Mouse (Mus musculus): ENCODE measurements around the gene Rffl. TPM values are rescaled to one million over a fixed set of nuclear protein-coding genes. Genes with fewer than 3 reads are reported as not detected.

Rffl gene
- 12.6 and 19.4 TPM in 2 replicates for polyA plus RNA-seq (2012; rRNA removed; ENCODE audit: low replicate concordance)

GRCm38 (mm10) chr11:82871031-82871446 lies at the start of gene Rffl:
Rffl (minus strand) TSS chr11:82871210.

DNA sequence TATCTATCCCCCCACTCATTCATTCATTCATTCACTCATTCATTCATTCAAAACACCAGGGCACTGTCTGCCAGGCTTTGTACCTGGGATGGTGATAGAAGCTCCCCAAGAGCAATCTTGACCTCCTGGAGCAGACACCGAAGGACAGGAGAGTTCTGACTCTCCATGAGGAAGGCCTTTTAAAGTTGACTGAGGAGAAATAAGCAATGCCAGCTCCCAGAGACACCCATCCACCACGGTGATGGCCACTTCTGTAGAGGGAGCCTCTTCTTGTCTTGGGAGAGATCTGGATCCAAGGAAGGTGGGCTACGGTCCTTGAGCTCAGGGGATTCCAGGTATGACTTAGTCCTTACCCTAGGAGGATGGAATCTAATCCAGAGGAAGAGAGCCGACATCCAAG lies 39.2 kb upstream of the Rffl start, which contains the start of gene Unc45b:
Unc45b (plus strand) TSS at position 301 of the 400 bp plus-strand sequence.

GRCm38 (mm10) chr11:82907651-82908607 lies 36.9 kb upstream of the Rffl start, which contains the start of gene Nle1:
Nle1 (minus strand) TSS chr11:82908411.

DNA sequence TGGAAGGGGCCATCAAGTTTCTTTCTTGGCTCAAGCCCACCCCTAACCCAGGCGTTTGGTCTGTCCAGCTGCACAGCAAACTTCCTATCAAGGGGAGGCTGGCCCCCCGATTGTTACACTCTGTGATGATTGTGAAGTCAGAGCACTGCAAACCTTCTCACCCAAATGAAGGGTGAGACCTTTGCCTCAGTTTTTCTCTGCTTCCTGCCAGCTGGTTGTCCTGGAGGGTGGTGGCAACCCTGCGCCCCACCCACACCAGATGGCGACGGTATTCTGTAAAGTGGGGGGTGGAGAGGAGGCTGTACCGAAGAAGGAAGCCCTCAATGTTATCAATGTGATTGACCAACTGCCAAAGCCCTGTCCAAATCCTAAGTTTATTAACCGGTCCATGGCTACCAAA lies 20.9 kb upstream of the Rffl start, which contains the start of gene Fndc8:
Fndc8 (plus strand) TSS at position 189 of the 400 bp plus-strand sequence.

DNA sequence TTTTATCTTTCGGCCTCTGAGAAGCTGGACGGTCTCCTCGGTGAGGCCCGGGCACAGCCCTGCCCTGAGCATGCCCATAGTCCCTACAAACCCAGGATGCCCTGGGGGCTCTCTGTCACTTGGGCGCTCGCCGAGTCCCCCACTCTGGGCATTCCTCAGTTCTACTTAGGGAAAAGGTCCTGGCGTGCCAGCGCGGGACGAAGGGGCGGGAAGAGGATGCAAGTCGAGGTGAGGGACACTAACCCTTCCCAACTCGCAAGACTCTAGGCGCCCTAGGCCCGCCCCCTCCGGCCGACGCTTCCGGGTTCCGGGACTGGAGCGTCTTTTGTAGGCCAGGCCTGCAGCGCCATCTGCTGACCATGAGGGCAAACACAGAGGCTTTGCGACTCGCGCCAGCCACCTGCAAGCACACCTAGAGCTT lies 19.3 kb upstream of the Rffl start, which contains the start of gene Rad51d:
Rad51d (minus strand) TSS at position 273 of the 421 bp plus-strand sequence.

GRCm38 (mm10) chr11:82780983-82781903 lies 89.8 kb downstream of the Rffl start, which contains the start of gene Lig3:
Lig3 (plus strand) TSS chr11:82781108.

DNA sequence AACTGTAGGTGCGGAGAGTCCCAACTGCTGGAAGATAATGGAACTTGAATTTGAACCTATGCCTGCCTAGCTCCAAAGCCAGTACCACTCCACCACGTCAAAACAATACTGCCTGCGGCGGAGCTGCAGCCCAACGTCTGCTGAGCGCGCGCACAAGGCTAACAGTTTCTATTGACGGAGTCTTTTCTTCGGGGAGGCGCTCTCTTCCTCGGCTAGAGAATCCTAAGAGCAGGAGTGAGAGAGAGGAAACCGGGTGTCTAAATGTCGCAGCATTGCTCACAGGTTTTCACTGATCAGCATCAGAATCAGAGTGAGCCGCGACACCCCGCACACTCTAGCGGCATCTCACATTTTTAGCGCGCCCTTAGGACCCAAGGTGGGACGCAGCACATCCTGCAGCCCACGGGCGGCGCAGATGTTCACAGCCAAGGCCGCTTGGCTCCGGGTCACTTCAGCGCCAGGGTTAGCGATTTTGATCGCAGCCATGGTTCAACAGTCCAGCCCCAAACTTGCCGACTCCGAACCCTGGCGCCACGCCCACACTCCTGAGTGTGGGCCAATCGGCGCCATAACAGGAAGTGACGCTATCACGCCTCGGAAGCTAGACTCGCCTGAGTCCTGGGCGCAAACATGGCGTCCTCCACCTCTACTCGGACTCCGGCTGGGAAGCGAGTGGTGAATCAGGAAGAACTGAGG lies 107.1 kb downstream of the Rffl start, which contains the start of the genes Cct6b and Zfp830:
Cct6b (minus strand) TSS at position 580 of the 696 bp plus-strand sequence.
Zfp830 (plus strand) TSS at position 604 of the 696 bp plus-strand sequence.

Other genes starting within 250 kb of the Rffl start
- gene Cct6b, start 106.9 kb downstream of the Rffl start, polyA plus RNA-seq (2012; rRNA removed; ENCODE audit: low replicate concordance), result 0.16 and 0.33 TPM in 2 replicates
- 3.3 and 4.4 TPM in 2 replicates for gene Zfp830, start 106.9 kb downstream of the Rffl start, polyA plus RNA-seq (2012; rRNA removed; ENCODE audit: low replicate concordance)
- 12.5 and 18.0 TPM in 2 replicates for gene Lig3, start 90.1 kb downstream of the Rffl start, polyA plus RNA-seq (2012; rRNA removed; ENCODE audit: low replicate concordance)
- gene Rad51d, start 19.4 kb upstream of the Rffl start, polyA plus RNA-seq (2012; rRNA removed; ENCODE audit: low replicate concordance), result 19.5 and 19.6 TPM in 2 replicates
- 2.0 and 2.5 TPM in 2 replicates for gene Fndc8, start 20.9 kb upstream of the Rffl start, polyA plus RNA-seq (2012; rRNA removed; ENCODE audit: low replicate concordance)
- 39.4 and 50.3 TPM in 2 replicates for gene Nle1, start 37.2 kb upstream of the Rffl start, polyA plus RNA-seq (2012; rRNA removed; ENCODE audit: low replicate concordance)
- gene Unc45b, start 39.3 kb upstream of the Rffl start, polyA plus RNA-seq (2012; rRNA removed; ENCODE audit: low replicate concordance), result 6.5 and 28.9 TPM in 2 replicates
- gene Slfn5, start 80.1 kb upstream of the Rffl start, polyA plus RNA-seq (2012; rRNA removed; ENCODE audit: low replicate concordance), result 12.2 and 27.0 TPM in 2 replicates
- gene Slfn9, start 120.6 kb upstream of the Rffl start, polyA plus RNA-seq (2012; rRNA removed; ENCODE audit: low replicate concordance), result 1.1 and 1.4 TPM in 2 replicates
- 2.3 and 3.7 TPM in 2 replicates for gene Slfn8, start 149.6 kb upstream of the Rffl start, polyA plus RNA-seq (2012; rRNA removed; ENCODE audit: low replicate concordance)
- 16.3 and 18.4 TPM in 2 replicates for gene Slfn2, start 193.9 kb upstream of the Rffl start, polyA plus RNA-seq (2012; rRNA removed; ENCODE audit: low replicate concordance)
- 11.5 and 11.9 TPM in 2 replicates for gene Slfn1, start 245.6 kb upstream of the Rffl start, polyA plus RNA-seq (2012; rRNA removed; ENCODE audit: low replicate concordance)

Data from mammary gland, adult 2 months (tissue).